Mouse (Mus musculus) brown adipose tissue, adult 24 weeks (tissue): Measurements from ENCODE around the gene Rnf5. TPM values are rescaled to one million over a fixed set of nuclear protein-coding genes. Genes with fewer than 3 reads are reported as not detected.

Experiments used
- H3K27ac ChIP-seq: fragments of 200-500 bp; replicated peaks from 2 replicates; pipeline ENCODE4 v1.5.1; 2012; ENCODE audit warnings: low read depth, mild to moderate bottlenecking, low read length
- H3K4me1 ChIP-seq: fragments of 200-500 bp; 2 replicates; pipeline ENCODE4 v1.6.1; 2012; ENCODE audit warnings: low read length, mixed read lengths; ENCODE audit not compliant: control insufficient read depth, insufficient read depth, insufficient read length
- H3K4me3 ChIP-seq: fragments of 200-500 bp; 2 replicates; pipeline ENCODE4 v1.5.1; 2012; ENCODE audit warnings: low read depth, mild to moderate bottlenecking, low read length, moderate library complexity; ENCODE audit not compliant: insufficient read depth
- polyA plus RNA-seq: library from polyadenylated mRNA; stranded (reverse); fragments of >200 nt; gene quantifications from 2 replicates; pipeline ENCODE4 v1.2.4, GENCODE M21; 2012; ENCODE audit not compliant: missing spikeins, insufficient read depth, insufficient read length

The Rnf5 gene
- polyA plus RNA-seq, 1 experiment = 104 TPM

- peak overlapping the region; percentile 66 for H3K27ac ChIP-seq
- peaks cover 5% of the 10 kb centered on the region for H3K4me1 ChIP-seq
- H3K4me3 ChIP-seq = peak overlapping the region; percentile 59
Measured at GRCm38 (mm10) chr17:34626773-34627092, 23.2 kb upstream of the Rnf5 start.

DNA sequence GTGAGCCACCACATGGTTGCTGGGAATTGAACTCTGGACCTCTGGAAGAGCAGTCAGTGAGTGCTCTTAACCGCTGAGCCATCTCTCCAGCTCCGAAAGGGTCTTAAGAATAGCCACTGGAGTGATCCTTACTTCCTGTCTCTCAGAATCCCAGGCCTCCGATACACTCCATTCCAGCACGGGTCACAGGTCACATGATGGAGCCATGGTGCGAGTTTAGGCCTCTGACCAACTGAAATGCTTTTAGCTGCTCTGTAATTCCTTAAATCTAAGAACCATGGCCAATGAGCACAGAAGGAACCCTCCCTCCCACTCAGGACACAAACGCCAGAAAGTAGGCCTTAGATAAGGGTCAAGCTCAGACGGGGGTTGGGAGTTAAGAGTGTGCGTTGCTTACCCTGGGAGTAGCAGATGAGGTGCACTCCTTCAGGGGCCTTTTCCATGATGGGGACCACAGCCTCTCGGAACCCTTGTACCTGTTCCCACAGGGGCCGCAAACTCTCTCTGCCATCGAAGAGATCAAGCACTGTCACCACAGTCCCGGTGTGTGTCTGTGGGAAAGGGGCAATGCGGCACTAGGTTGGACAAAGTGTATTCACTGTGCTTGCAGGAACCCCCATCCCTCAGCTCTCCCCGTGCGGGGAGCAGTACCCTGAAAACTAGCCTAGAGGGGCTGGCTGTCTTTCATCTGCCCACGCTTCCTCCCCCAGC lies 22.7 kb upstream of the Rnf5 start:
- Histone ChIP-seq H3K4me1 (peaks cover 2% of the 10 kb centered on the region; the same call in 1 of the 2 replicates), H3K27ac (peak overlapping the region; percentile 66; the same call in 1 of the 2 replicates), H3K4me3 (peak overlapping the region; percentile 59)

- Histone ChIP-seq H3K27ac (no peak overlapping the region), H3K4me1 (no peaks in the 10 kb centered on the region; the same call in 1 of the 2 replicates), H3K4me3 (no peak overlapping the region)
Measured at GRCm38 (mm10) chr17:34624981-34625380, 21.5 kb upstream of the Rnf5 start.

GRCm38 (mm10) chr17:34623161-34623560 lies 19.7 kb upstream of the Rnf5 start:
- H3K4me3 ChIP-seq = no peak overlapping the region
- no peak overlapping the region for H3K27ac ChIP-seq
- H3K4me1 ChIP-seq = no peaks in the 10 kb centered on the region; the same call in 1 of the 2 replicates

GRCm38 (mm10) chr17:34621006-34621405 lies 17.5 kb upstream of the Rnf5 start:
- no peak overlapping the region for H3K27ac ChIP-seq
- no peak overlapping the region for H3K4me3 ChIP-seq
- H3K4me1 ChIP-seq = no peaks in the 10 kb centered on the region

- no peaks in the 10 kb centered on the region for H3K4me1 ChIP-seq
- no peak overlapping the region for H3K4me3 ChIP-seq
- H3K27ac ChIP-seq = no peak overlapping the region
Measured at GRCm38 (mm10) chr17:34618999-34619398, 15.5 kb upstream of the Rnf5 start.

DNA sequence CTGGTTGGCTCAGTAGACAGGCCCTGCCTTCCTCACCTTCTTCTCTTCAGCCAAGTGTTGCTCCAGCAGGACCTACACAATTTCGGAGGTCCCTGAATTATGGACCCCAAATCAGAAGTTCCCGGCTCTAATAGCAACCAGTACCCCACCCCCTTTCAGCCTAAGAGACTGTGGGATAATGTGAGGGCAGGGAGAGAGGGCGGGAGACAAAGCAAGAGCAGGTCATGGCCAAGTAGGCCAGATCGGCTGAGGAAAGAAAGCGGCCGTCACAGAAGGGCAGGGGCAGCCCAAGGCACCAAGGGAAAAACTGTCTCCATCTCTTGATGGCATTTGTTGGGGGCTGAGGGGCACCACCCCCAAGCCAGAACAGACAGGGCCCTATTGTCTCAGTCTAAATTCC lies 12.4 kb upstream of the Rnf5 start, which contains the start of gene Egfl8:
Gene Egfl8 (minus strand): TSS at position 101 of the 400 bp plus-strand sequence.
- H3K4me1 ChIP-seq = no peaks in the 10 kb centered on the region
- peak within 1 kb of the TSS; percentile 23 for H3K27ac ChIP-seq
- no peak within 1 kb of the TSS for H3K4me3 ChIP-seq

DNA sequence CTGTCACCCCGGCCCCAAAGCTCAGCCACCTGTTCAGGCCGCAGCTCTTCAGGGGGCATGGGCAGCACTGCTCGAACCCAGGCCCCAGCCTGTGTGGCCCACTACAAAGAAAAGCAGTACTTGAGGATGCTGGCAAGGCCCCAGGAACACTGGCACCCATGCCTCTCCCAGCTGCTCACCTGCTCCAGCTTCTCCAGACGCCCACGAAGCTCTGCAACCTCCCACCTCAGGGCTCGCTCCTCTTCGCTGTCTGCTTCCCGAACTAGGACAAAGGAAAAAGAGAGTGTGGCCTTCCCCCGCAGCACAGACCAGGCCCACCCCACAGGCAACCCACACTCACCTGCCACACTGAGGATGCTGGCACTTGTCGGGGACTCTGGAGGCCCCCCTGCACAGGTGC lies 10.3 kb upstream of the Rnf5 start:
- Histone ChIP-seq H3K27ac (no peak overlapping the region), H3K4me1 (no peaks in the 10 kb centered on the region), H3K4me3 (no peak overlapping the region)

DNA sequence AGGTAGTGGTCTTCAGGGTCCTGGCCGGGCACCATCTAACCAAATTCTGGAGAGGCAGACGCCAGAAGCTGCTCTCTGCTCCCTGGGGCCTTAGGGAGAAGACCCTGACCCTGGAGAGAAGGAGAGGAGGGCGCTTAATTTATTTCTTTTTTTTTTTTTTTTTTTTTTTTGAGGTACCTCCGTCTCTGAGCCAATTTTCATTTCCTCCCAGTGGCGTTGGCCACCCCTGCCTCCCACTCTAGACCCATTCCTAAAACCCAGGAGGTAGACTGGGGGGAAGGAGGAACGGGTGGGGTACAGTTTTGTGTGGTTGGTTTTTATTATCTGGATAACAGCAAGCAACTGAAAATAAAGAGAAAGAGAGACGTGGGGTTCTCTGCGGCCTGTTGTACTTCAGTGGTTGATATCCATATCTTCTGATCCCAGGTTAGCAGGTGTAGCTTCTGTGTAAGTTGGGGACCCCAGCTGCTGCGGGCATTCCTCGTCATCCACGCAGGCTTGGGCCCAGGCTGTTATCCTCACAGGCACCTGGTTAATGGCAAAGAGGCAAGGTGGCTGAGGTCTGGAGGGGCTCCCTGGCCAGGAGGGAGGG lies 9.7 kb upstream of the Rnf5 start:
- H3K4me1 ChIP-seq = 0 out of 2 replicates have a peak, but pooled peaks cover 3% of the 10 kb centered on the region
- H3K27ac ChIP-seq = no peak overlapping the region
- no peak overlapping the region for H3K4me3 ChIP-seq

DNA sequence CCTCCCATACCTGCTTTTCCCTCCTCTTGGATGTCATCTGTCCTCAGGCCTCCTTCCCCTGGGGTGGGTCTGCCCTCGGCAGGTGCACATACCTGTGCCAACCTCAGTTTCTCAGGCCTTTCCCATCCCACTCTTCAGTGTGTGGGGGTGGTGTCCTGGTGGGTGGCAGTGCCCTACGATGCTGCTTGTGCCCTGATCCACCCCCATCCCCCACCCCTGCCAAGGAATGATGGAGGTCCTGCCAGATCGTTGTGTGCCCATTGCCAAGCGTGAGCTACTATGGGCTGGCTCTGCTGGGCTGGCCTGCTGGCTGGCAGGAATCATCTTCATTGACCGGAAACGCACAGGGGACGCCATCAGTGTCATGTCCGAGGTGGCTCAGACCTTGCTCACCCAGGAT lies 7.6 kb upstream of the Rnf5 start:
- Histone ChIP-seq H3K4me3 (no peak overlapping the region), H3K4me1 (peaks cover 11% of the 10 kb centered on the region; the same call in 1 of the 2 replicates), H3K27ac (no peak overlapping the region)

DNA sequence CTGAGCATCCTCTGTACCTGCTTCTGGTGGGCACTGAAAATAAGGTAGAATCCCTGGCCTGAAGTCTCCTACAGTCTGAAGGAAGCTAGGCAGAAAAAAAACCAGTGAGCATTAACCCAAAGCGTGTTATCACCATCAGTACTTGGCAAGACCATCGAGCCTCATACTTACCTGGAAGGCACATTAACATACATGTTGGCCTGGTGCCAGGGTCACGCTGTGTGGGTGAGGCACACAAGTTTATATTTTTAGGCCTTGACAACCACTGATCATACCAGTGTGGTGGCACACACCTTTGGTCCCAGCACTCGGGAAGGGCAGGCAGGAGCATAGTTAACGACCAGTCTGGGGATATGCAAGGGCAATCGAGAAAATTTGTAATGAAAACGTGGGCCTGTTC lies 4.5 kb upstream of the Rnf5 start:
- peaks cover 14% of the 10 kb centered on the region for H3K4me1 ChIP-seq
- 0 out of 2 replicates have a peak overlapping the region, but pooled peaks have one; percentile 16 for H3K27ac ChIP-seq
- no peak overlapping the region for H3K4me3 ChIP-seq

DNA sequence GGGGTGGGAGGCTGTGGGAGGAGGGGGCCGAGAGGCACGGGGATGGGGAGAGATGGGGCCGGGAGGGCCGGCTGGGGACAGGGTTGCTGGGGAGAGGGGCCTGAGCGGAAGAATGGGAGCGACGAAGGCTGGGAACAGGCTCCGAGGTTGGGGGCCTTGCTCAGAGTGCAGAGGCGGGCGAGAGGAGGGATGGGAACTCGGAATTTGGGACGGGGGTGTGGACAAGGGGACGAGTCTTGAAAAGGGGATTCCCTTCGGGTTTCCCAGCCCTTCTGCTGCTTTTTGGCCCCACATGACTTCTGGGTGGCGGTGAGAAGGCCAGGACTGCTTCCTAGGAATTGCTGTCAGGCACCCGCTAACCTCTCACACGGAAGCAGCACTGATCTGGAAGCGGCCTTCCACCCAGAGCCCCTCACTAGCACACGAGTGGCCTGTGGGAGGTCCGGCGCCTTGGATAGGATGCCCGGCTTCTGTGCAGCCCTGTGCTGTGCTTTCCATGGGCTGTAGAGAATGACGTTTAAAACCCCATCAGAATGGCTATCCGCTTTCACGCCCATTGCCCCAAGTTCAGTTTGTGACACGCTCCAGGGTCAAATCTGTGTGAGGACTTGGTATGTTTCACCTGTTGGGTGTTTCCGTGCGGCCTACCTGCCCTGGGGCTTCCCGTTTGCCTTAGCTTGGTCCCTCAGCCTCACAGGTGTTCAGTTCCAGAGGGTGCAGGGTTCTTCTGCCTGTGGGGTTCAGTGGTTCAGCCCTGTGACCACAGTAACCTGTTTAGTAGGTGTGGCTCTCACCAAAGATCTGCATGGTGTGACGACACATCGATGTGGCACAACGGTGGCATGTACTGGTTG lies 2.9 kb upstream of the Rnf5 start:
- peaks cover 14% of the 10 kb centered on the region for H3K4me1 ChIP-seq
- H3K27ac ChIP-seq = peak overlapping the region; percentile 48
- peak overlapping the region; percentile 75 for H3K4me3 ChIP-seq

GRCm38 (mm10) chr17:34605609-34606008 lies 2.1 kb upstream of the Rnf5 start:
- Histone ChIP-seq H3K27ac (peak overlapping the region; percentile 98), H3K4me1 (peaks cover 14% of the 10 kb centered on the region), H3K4me3 (peak overlapping the region; percentile 75)

DNA sequence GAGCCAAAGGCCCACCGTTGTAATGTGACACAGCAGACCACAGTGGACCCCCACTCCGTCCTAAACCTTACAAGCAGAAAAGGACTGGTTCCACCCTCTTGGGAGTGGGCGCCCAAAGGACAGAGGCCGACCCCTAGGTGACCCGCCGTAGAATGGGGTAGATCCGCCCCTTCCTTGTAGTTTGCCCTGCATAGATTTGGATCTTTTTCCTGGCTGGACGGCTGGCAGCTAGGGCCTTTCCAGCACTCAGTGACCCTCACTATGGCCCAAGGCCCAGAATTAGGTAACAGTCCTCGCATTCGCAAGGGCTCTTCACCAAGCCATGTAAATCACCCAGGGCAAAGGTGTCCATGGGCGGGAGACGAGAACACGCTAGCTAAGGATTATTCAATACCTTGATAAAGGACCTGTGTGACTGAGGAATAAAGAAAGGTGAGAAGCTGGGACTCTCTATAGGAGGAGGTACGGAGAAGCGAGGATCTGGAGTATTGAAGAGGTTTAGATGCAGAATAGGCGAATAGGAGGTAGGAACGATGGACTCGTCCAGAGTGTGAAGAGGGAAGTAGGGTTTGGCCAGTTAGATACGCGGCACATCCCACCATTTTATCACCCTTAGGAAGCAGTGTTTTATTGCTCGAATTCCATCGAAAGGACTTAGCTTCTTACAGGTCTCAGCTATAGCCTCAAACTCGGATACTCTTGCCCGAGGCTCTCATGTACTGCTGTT lies 1.2 kb upstream of the Rnf5 start:
- Histone ChIP-seq H3K4me1 (peaks cover 14% of the 10 kb centered on the region), H3K4me3 (peak overlapping the region; percentile 75), H3K27ac (peak overlapping the region; percentile 98)

DNA sequence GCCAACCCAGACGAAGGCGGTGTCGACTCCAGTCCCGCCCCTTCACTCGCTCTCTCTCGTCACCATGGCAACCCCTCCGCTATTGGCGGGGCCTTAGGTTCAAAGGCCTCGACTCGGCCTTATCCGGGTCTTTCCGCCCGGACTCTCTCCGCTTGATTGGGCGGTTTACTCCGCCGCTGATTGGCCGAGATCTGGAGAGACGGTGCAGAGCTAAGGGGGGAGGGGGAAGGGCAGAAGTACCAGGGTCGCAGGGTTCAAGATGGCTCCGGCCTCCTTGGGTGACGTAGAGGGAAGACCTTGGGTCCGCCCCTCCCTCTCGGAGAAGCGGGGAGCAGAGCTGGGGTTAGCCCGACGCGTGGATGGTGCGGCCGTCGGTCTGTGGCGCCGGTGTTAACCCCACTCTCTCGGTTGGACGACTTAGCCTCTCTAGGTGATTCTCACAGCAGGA lies 595 bp upstream of the Rnf5 start, which contains the start of gene Agpat1:
Gene Agpat1 (plus strand): TSS at position 202 of the 448 bp plus-strand sequence.
- H3K27ac ChIP-seq = peak within 1 kb of the TSS; percentile 98
- H3K4me1 ChIP-seq = peaks cover 14% of the 10 kb centered on the region
- peak within 1 kb of the TSS; percentile 75 for H3K4me3 ChIP-seq
